Mouse (Mus musculus) MN1 (cell line): ENCODE measurements around the gene Pagr1b.
A peak's percentile ranks its signal among the peaks of the same experiment; 100 is the strongest.

Source experiments
- DNase-seq: peaks from one replicate; pipeline ENCODE4 v3.0.0-alpha.2; 2016; ENCODE audit warnings: low spot score

Pagr1b gene

DNA sequence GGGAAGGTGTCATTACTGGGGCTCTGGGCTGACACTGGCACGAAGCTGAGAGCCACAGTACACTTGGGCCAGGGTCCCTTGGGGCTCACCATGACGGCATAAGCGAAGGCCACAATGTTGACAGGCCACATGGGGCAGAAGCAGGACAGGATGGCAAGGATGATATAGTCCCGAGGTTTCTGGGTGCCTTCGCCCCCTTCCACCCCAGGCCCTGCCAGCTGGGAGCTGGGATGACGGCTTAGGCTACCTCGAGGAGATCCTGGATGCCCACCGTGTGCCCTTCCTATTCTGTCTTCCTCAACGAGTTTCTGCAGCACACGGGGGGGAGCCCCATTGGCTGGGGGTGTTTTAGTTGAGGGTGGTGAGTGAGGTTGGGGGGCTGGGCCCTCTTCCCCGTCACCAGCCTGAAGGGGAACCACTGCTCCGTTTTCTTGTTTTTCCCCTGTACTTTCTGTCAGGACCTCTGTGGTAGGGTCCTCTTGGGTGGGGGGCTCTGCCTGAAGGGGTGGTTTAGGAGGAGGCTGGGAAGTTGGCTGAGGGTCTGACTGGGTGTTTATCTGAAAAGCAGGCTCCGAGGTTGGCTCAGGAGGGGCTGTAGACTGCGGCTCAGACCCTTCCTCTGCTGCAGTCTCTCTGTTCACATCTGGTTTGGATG lies 3.1 kb upstream of the Pagr1b start:
- no peak for DNase-seq

DNA sequence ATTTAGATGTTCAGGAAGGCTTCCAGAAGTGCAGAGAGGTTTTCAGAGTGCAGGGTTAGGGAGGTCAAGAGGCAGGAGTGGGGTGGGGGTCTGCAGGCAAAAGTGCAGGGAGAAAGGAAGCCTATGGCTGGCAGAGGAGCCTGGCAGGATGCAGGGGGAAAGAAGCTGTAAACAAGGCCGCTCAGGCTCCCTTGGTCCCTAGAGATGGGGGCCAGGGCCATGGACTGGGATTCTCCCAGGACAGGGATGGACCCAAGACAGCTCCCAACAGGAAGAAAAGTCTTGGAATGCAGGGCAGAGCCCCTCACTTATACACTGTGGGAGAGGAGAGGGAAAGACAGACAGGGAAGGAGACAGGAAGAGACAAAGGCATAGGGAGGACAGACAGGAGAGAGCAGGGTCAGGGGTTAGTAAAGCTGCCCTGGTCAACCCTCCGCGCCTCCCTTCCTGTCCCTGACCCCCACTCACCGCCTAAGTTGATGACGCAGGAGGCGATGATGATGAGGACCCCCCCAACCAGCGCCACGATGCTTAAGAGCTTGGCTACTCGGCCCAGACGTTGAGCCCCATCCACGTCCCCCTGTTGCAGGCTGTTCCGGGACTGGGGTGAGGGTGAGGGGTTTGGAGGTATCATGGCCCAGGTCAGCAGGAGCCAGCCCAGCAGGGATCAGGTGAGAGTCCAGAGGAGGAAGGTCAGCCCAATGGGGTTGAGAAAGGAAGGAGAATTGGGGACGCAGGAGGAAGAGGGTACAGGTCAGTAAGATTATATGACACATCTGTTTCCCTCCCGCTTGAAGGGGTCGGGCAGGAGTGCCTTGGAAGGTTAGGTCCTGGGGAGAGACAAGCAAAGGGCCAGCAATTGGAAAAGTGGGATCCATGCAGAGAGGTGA lies 2.4 kb upstream of the Pagr1b start:
- no peak for DNase-seq

GRCm38 (mm10) chr7:127017950-127018345 lies 1.7 kb upstream of the Pagr1b start:
- DNase-seq = no peak

GRCm38 (mm10) chr7:127016971-127017949 lies 976 bp upstream of the Pagr1b start, which contains the start of gene Pagr1a:
Gene Pagr1a (minus strand): TSS chr7:127017352.
- DNase-seq = peak; percentile 99

DNA sequence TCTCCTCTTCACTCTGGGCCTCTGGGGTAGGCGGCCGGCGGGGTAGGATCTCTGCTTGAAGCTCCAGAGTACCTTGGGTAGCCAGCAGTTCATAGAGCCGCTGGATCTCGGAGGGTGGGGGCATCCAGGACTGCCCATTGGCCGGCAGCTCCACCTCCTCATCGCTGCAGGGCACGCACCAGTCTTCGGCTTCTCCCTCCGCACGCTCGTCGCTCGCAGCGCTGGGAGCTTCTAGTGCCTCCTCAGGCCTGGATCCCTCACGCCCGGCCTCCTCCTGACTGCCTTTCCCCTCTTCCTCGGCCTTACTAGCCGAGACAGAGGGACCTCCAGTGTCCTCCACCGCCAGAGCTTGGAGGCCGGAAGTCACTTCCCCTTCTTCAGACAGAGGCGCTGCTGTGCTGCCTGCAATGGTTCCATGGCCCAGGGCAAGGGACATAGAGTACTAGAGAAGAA lies 228 bp upstream of the Pagr1b start:
- no peak for DNase-seq

GRCm38 (mm10) chr7:127016081-127016480 lies 203 bp downstream of the Pagr1b start:
- peak; percentile 66 for DNase-seq

DNA sequence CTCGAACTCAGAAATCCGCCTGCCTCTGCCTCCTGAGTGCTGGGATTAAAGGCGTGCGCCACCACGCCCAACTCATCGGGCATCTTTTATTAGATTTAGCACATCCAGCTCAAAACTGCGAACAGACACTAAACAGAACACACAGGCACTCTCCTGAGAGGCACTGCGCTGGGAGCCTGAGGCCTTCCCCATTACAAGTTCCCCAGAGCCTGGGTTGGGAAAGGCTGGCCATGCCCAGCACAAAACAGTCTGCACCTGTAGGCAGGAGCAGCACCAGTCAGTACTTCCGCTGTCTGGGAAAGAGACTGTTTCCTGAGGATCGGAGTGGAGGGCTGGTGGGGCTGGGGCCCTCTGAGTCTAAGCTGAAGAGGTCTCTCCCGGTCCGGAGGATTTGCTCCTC lies 1.3 kb downstream of the Pagr1b start:
- DNase-seq = peak; percentile 51

DNA sequence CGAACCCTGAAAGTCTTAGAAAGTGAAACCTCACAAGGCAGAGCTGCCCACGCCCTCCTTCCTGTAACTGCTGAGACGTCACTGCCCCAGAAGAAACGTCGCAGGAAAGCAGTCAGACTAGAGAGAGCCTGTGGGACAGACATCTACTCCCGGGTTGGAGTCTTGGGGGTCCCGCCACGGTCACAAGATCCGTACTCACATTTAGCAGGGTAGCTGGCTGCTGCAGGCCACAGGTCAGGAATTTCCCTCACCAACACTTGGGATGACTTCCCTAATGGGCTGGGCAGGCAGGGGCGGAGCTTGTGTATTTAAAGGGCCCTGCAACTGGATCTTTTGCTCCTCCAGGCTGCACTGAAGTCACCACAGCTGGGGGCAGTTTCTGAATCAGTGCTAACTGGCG lies 2.0 kb downstream of the Pagr1b start, which contains the start of gene Mvp:
TSS of gene Mvp (minus strand) at position 302 of the 400 bp plus-strand sequence.
- DNase-seq = peak; percentile 67

DNA sequence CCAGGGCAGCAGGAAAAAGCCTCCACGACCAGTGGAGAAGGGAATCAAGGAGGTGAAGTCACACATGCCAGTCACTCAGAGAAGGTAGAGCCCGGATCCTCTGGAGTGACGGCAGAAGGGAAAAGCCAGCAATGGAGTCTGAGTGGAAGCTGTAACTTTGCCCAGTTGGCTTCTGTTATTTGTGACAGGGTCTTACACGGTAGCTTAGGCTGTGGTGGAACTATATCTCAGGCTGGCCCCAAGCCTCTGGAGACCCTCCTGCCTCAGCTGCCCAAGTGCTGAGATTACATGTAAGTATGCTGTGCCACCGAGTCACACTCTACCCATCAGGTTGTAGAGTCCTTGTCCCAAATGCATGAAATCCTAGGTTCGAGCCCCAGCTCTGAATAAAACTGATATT lies 2.9 kb downstream of the Pagr1b start:
- no peak for DNase-seq

GRCm38 (mm10) chr7:127012845-127013244 lies 3.4 kb downstream of the Pagr1b start:
- DNase-seq = no peak

DNA sequence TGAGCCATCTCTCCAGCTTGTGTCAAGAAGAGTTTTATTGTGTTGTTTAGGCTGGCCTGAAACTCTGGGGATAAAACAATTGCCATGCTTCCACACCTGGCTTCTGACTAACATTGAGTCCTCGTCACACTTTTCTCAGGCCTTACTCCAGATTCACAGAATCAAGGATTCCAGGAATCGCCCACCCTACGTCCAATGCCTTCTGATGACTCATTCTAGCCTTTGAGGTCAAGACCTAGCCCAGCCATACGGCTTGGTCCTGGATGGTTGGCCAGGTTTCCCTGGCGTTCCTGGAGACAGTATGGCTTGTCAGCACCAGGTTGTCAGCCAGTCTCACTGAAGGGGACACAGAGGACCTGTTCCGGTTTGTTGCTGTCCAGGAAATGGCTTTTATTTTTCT lies 3.9 kb downstream of the Pagr1b start:
- no peak for DNase-seq

DNA sequence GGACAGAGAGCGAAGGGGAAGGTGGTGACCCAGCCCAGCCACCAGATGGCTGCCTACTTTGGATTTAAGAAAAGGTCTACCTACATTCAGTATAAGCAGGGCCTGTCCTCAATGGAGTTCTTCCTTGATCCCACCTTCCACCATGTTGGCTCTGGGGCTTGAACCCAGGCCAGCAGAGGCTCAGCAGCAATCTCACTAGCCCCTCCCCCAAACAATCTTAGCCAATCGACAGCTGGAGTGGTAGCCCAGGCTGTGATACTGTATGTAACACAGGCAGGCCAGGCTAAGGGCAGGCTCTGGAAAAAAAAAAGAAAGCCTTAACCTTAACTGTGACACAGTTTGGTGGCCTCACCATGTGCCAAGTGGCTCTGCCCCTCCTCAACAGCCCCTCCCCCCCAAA lies 4.6 kb downstream of the Pagr1b start:
- DNase-seq = no peak

DNA sequence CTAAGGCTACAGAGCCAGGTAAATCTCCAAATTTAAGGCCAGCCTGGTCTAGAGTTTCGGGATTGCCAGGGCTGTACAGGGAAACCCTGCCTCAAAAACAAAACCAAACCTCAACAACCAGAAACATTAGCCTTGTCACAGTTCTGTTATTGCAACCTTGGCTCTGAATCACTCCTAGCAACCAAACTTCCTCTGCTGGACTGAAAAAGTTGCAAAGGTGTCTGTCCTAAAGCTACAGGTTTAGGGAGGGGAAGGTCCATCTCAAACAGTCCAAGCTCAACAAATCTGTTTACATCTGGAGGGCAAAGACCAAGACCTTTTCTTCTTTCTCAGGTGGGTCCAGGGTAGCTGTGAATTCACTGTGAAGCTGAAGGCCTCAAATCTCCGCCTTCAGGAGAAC lies 5.2 kb downstream of the Pagr1b start:
- DNase-seq = no peak

- DNase-seq = no peak
Measured at GRCm38 (mm10) chr7:127009307-127010085, 6.8 kb downstream of the Pagr1b start.

GRCm38 (mm10) chr7:127008239-127009019 lies 7.9 kb downstream of the Pagr1b start:
- peak; percentile 69 for DNase-seq

- DNase-seq = no peak
Measured at GRCm38 (mm10) chr7:127007313-127008024, 8.8 kb downstream of the Pagr1b start.

GRCm38 (mm10) chr7:127004122-127004875 lies 12.0 kb downstream of the Pagr1b start:
- DNase-seq = no peak

GRCm38 (mm10) chr7:127003620-127004019 lies 12.7 kb downstream of the Pagr1b start:
- DNase-seq = no peak

- no peak for DNase-seq
Measured at GRCm38 (mm10) chr7:126999568-126999967, 16.7 kb downstream of the Pagr1b start.
